8 mouse cellular contexts compared by ENCODE assay signal in genomic region chr1:171437264-171438013, GRCm38 (mm10). TPM values are rescaled to one million over a fixed set of nuclear protein-coding genes. Genes with fewer than 3 reads are reported as not detected.
A peak's percentile ranks its signal among the peaks of the same experiment; 100 is the strongest.
DNase-seq lines count a peak whose midpoint lies in the region; ATAC-seq lines count a peak whose summit lies in the region.

F11r (plus strand) TSS chr1:171437535.

- 1% methylated on average over 46 of the region's 46 CpGs for WGBS in forebrain, embryonic 10.5 days

- H3K4me3 ChIP-seq in forebrain, embryonic 10.5 days = peak within 1 kb of the TSS; percentile 53

- peaks cover 53% of the 10 kb centered on the region for H3K27me3 ChIP-seq in forebrain, embryonic 10.5 days (ENCODE audit: poor library complexity, severe bottlenecking)

- DNase-seq in MEL-GATA-1-ER (ENCODE audit: extremely low read depth, low read depth) = peak; percentile 47
- DNase-seq in c-Kit-positive CD71-negative TER-119-negative erythroid progenitor cells, embryonic 14.5 days (ENCODE audit: low read depth) = peak; percentile 57
- DNase-seq in forebrain, embryonic 10.5 days (ENCODE audit: extremely low spot score, low spot score) = peak; percentile 70
- peak; percentile 89 to 91 for DNase-seq in heart, postnatal 10 days
- peak; percentile 96 to 97 for DNase-seq in kidney, postnatal 36 days
- DNase-seq in spleen, adult 18-20 months = peak; percentile 60 to 78
- no peak for DNase-seq in MN1 (ENCODE audit: low spot score)

- intact Hi-C loops in heart, postnatal 10 days (cut with DNase I) = loop anchor here (1.0 to 2.0 kb wide), 2 partner anchors 25 to 33 kb away; no protein-coding TSS in a partner anchor

- peaks cover 35% of the 10 kb centered on the region for H3K4me1 ChIP-seq in forebrain, embryonic 10.5 days

- peak; percentile 61 for ATAC-seq in megakaryocyte progenitor cell, adult 5-6 weeks (replicated peaks; ENCODE audit: poor library complexity)

- H3K9me3 ChIP-seq in forebrain, embryonic 10.5 days = no peaks in the 10 kb centered on the region

- H3K27ac ChIP-seq in forebrain, embryonic 10.5 days = peak within 1 kb of the TSS; percentile 65

- H3K36me3 ChIP-seq in forebrain, embryonic 10.5 days (replicated peaks) = no peaks in the 10 kb centered on the region

RNA-seq across cellular contexts. Expression of gene F11r, which starts in this region (rescaled TPM):
- 16.2 and 16.5 TPM in 2 replicates for polyA plus RNA-seq in forebrain, embryonic 10.5 days (2016; fragmentation: Nextera tagmentation; extraction: Ambion mirVana)
- total RNA-seq in heart, postnatal 10 days (2021) = 10 to 100 TPM; 59.4 to 65.1 TPM
- 0.15 and 0.44 TPM in 2 replicates for total RNA-seq in megakaryocyte progenitor cell, adult 5-6 weeks (2015)
- total RNA-seq in megakaryocyte progenitor cell, adult 5-6 weeks (2017) = 0.68 TPM in 1 of 2 replicates, not detected in the other

Comparison
In these comparisons a context has a peak if more than half of its experiments do, and no peak if none do; other contexts are left out.
1. RNA of gene F11r (total RNA-seq): 59.4 to 65.1 TPM in heart, postnatal 10 days; 0.15 to 0.68 TPM in megakaryocyte progenitor cell, adult 5-6 weeks; every median in the first group is over 10 times any median in the second.
2. Peak in ATAC-seq in megakaryocyte progenitor cell, adult 5-6 weeks; RNA of the gene not detected or under 1 TPM.